Mouse (Mus musculus): ENCODE results near the gene Appl2. TPM values are rescaled to one million over a fixed set of nuclear protein-coding genes. Genes with fewer than 3 reads are reported as not detected.
A peak's percentile ranks its signal among the peaks of the same experiment; 100 is the strongest.
"Not testable (repeated sequence)": the region's sequence is repeated elsewhere in the genome, so short reads cannot be mapped to it uniquely, and the experiment has no call there.

Gene Appl2
- polyA plus RNA-seq, 1 experiment from 2014 or later, result 40.2 TPM

DNA sequence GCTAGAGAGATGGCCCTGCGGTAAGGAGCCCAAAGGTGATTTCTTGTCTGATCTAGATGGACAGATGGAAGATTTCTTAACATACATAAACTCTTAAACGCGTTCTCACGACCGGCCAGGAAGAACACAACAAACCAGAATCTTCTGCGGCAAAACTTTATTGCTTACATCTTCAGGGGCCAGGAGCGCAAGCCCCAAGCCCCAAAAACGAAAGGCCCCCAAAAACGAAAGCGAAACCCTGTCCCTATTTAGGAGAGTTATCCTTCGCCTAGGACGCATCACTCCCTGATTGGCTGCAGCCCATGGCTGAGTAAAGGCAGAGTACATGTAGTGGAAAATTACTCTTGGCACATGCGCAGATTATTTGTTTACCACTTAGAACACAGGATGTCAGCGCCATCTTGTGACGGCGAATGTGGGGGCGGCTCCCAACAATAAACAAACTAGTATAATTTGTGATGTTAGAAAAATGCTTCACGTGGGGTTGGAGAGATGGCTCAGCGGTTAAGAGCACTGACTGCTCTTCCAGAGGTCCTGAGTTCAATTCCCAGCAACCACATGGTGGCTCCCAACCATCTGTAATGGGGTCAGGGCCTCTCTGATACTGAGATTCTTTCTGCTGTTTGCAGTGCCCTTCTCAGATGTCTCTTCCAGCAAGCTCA, 3.8 kb upstream of the Appl2 start:
- not testable (repeated sequence) for H3K27ac ChIP-seq (ENCODE audit: low read depth, low read length); H3K4me2 ChIP-seq (replicated peaks; ENCODE audit: low read depth, low read length); H3K4me1 ChIP-seq (ENCODE audit: control insufficient read depth, insufficient read depth, low read length); H3K4me3 ChIP-seq (ENCODE audit: low read length); H3K9me3 ChIP-seq (ENCODE audit: control insufficient read depth, low read length); H3K36me3 ChIP-seq (ENCODE audit: control insufficient read depth, insufficient read depth, low read length); H3K27me3 ChIP-seq (ENCODE audit: control insufficient read depth, insufficient read depth, low read length); ATAC-seq (ENCODE audit: low FRiP score, low TSS enrichment); H3K9ac ChIP-seq (ENCODE audit: low read depth, low read length)
- 89% methylated on average over 19 of the region's 19 CpGs for WGBS

DNA sequence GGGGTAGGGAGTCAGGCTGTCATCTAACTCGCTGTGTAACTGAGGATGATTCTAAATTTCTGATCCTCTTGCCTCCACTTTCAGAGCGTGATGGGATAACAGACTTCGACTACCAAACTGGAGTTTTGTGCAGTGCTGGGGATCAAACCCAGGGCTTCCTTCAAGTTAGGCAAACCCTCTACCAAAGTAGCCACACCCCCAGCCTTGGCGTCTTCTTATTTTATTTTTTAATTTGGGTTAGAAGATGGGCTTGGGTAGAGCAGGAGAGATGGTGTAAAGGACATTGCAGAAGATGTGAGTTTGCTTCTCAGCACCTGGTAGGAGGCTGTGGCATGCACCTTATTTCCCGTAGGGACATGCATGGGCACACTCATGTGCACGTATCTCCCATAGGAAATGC, 499 bp upstream of the Appl2 start:
- H3K4me3 ChIP-seq (ENCODE audit: low read length), result peak overlapping the region; percentile 77
- H3K4me2 ChIP-seq (replicated peaks; ENCODE audit: low read depth, low read length), result peak overlapping the region; percentile 60
- H3K27ac ChIP-seq (ENCODE audit: low read depth, low read length), result 0 out of 2 replicates have a peak overlapping the region, but pooled peaks have one; percentile 30
- H3K9me3 ChIP-seq (ENCODE audit: control insufficient read depth, low read length), result no peaks in the 10 kb centered on the region
- no peaks in the 10 kb centered on the region for H3K36me3 ChIP-seq (ENCODE audit: control insufficient read depth, insufficient read depth, low read length)
- no peaks in the 10 kb centered on the region for H3K27me3 ChIP-seq (ENCODE audit: control insufficient read depth, insufficient read depth, low read length)
- ATAC-seq (ENCODE audit: low FRiP score, low TSS enrichment), result peak; percentile 11; the same call in 1 of the 2 replicates
- peaks cover 14% of the 10 kb centered on the region; the same call in 1 of the 2 replicates for H3K4me1 ChIP-seq (ENCODE audit: control insufficient read depth, insufficient read depth, low read length)
- WGBS, result 27% methylated on average over 6 of the region's 6 CpGs
- H3K9ac ChIP-seq (ENCODE audit: low read depth, low read length), result peak overlapping the region; percentile 78; the same call in 1 of the 2 replicates

DNA sequence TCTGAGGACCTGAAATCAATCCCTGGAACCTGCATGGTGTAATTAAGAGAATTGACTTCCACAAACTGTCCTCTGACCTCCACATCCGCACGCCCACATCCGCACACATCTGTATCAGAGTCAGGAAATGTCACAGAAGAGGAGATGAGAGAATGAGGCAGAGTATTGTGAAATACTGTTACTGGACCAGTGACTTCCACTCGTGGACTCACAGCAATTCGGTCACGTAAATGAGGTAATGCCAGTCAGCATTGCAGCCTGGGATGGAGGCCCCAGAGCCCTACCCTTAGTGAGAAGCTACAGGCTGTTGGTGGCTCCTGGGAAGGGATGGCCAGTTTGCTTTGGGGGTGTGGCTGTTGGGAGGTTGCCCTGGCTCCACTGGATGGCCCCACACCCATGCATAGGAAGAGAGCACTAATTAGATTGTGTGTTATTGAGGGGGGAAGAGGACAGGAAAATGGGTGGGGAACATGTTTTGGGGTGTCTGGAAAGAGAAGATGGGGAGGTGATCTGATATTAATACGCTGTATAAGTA, 2.1 kb downstream of the Appl2 start:
- 65% methylated on average over 7 of the region's 7 CpGs for WGBS
- H3K36me3 ChIP-seq (ENCODE audit: control insufficient read depth, insufficient read depth, low read length), result no peaks in the 10 kb centered on the region
- H3K4me3 ChIP-seq (ENCODE audit: low read length), result no peak overlapping the region
- H3K27ac ChIP-seq (ENCODE audit: low read depth, low read length), result no peak overlapping the region
- H3K4me2 ChIP-seq (replicated peaks; ENCODE audit: low read depth, low read length), result no peak overlapping the region
- ATAC-seq (ENCODE audit: low FRiP score, low TSS enrichment), result no peak
- no peaks in the 10 kb centered on the region for H3K27me3 ChIP-seq (ENCODE audit: control insufficient read depth, insufficient read depth, low read length)
- no peak overlapping the region for H3K9ac ChIP-seq (ENCODE audit: low read depth, low read length)
- peaks cover 14% of the 10 kb centered on the region; the same call in 1 of the 2 replicates for H3K4me1 ChIP-seq (ENCODE audit: control insufficient read depth, insufficient read depth, low read length)
- no peaks in the 10 kb centered on the region for H3K9me3 ChIP-seq (ENCODE audit: control insufficient read depth, low read length)

DNA sequence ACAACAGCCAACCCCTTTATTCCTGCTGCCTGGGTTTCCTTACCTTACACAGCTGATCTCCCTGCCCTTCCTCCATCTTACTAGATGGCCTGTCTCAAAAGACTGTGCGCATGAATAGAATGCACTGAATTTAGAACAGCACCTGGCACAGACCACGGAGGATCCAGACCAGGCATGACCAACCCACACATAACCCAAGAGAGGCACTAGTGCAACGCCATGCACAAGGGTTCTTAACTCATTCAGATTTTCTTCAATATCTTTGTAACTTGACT, 2.9 kb downstream of the Appl2 start:
- Histone ChIP-seq H3K9ac (ENCODE audit: low read depth, low read length) (no peak overlapping the region), H3K36me3 (ENCODE audit: control insufficient read depth, insufficient read depth, low read length) (no peaks in the 10 kb centered on the region), H3K4me2 (replicated peaks; ENCODE audit: low read depth, low read length) (no peak overlapping the region), H3K27me3 (ENCODE audit: control insufficient read depth, insufficient read depth, low read length) (no peaks in the 10 kb centered on the region), H3K4me3 (ENCODE audit: low read length) (no peak overlapping the region), H3K27ac (ENCODE audit: low read depth, low read length) (no peak overlapping the region), H3K4me1 (ENCODE audit: control insufficient read depth, insufficient read depth, low read length) (peaks cover 14% of the 10 kb centered on the region; the same call in 1 of the 2 replicates), H3K9me3 (ENCODE audit: control insufficient read depth, low read length) (no peaks in the 10 kb centered on the region)
- 96% methylated on average over 3 of the region's 3 CpGs for WGBS
- ATAC-seq (ENCODE audit: low FRiP score, low TSS enrichment), result no peak

DNA sequence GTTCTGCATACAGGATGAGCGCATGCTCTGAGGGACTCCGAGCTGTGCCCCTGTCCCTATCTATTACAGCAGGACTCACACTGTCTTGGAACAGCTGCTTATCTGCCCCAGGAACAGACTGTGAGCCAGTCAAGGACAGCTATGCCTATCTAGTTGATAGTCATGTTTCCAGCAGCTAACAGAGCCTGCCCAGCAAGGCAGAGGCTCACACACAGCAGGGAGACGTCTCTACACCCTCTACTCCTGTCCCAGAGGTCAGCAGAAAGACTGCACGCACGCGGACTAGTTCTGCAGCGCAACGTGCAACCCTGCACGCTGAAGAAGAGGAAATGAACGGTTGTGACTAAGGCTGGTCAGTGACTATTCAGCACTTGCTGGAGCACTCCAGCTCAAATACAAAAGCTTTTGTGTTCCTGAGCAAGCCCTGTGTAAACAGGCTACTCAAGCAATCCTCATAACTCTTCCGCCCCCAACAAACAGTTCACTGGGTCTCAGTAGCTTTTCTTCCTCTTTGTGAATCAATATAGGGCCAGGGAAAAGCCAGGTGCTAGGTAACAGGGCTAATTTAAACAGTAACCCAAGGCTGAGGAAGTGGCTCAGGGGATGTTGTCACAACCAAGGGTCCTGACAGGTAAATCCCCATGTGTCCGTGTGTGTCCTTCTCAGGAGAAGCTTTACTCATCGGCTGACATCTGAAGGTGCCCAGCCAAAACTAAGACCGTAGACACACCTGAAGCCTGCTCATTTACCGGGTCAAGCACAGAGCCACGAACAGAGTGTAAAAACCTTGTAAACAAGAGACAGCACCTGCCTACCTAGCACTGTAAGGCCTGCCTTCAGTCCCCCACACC, 3.4 kb downstream of the Appl2 start:
- no peak overlapping the region for H3K4me2 ChIP-seq (replicated peaks; ENCODE audit: low read depth, low read length)
- WGBS, result 66% methylated on average over 16 of the region's 16 CpGs
- H3K9ac ChIP-seq (ENCODE audit: low read depth, low read length), result no peak overlapping the region
- H3K9me3 ChIP-seq (ENCODE audit: control insufficient read depth, low read length), result no peaks in the 10 kb centered on the region
- ATAC-seq (ENCODE audit: low FRiP score, low TSS enrichment), result no peak
- H3K27me3 ChIP-seq (ENCODE audit: control insufficient read depth, insufficient read depth, low read length), result no peaks in the 10 kb centered on the region
- H3K4me1 ChIP-seq (ENCODE audit: control insufficient read depth, insufficient read depth, low read length), result peaks cover 14% of the 10 kb centered on the region; the same call in 1 of the 2 replicates
- H3K4me3 ChIP-seq (ENCODE audit: low read length), result no peak overlapping the region
- no peak overlapping the region for H3K27ac ChIP-seq (ENCODE audit: low read depth, low read length)
- no peaks in the 10 kb centered on the region for H3K36me3 ChIP-seq (ENCODE audit: control insufficient read depth, insufficient read depth, low read length)

DNA sequence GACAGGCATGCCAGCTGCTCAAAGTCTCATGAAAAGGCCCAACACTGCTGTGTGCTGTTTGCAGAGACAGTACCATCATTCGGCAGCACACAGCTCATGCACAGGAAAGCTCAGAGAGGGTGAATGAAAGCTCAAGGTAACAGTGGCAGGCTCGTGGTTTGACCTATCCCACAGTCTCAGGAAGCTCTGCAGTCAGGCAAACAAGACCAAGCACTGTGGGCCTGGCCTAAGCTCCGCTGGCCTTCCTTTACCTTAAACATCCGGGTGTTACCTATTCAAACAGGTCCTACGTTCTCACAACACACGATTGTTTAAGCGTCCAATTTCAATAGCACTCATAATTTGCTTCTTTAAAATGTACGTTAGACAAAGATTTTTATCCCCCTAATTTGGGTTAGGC, 4.4 kb downstream of the Appl2 start:
- WGBS, result 84% methylated on average over 8 of the region's 8 CpGs
- no peaks in the 10 kb centered on the region for H3K27me3 ChIP-seq (ENCODE audit: control insufficient read depth, insufficient read depth, low read length)
- no peak overlapping the region for H3K4me2 ChIP-seq (replicated peaks; ENCODE audit: low read depth, low read length)
- H3K9ac ChIP-seq (ENCODE audit: low read depth, low read length), result no peak overlapping the region
- no peak overlapping the region for H3K4me3 ChIP-seq (ENCODE audit: low read length)
- H3K27ac ChIP-seq (ENCODE audit: low read depth, low read length), result no peak overlapping the region
- peaks cover 14% of the 10 kb centered on the region; the same call in 1 of the 2 replicates for H3K4me1 ChIP-seq (ENCODE audit: control insufficient read depth, insufficient read depth, low read length)
- no peaks in the 10 kb centered on the region for H3K9me3 ChIP-seq (ENCODE audit: control insufficient read depth, low read length)
- H3K36me3 ChIP-seq (ENCODE audit: control insufficient read depth, insufficient read depth, low read length), result no peaks in the 10 kb centered on the region
- ATAC-seq (ENCODE audit: low FRiP score, low TSS enrichment), result no peak

DNA sequence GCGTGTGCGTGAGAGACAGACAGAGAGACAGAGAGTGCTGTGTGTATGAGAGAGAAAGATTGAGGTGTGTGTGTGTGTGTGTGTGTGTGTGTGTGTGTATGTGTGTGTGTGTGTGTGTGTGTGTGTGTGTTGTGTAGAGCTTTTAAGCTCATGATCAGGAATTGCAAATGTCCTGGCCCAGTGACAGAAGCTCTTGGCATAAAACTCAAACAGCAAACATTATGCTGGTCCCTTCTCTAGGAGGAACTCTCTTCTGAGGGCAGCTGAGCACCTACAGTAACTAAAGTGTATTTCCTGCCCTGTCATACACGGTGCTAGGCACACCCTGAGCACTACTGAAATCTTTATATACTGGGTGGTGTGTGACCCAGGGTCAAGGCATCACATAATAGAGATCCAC, 6.9 kb downstream of the Appl2 start:
- no peaks in the 10 kb centered on the region for H3K9me3 ChIP-seq (ENCODE audit: control insufficient read depth, low read length)
- H3K4me3 ChIP-seq (ENCODE audit: low read length), result no peak overlapping the region
- H3K27me3 ChIP-seq (ENCODE audit: control insufficient read depth, insufficient read depth, low read length), result no peaks in the 10 kb centered on the region
- H3K4me2 ChIP-seq (replicated peaks; ENCODE audit: low read depth, low read length), result no peak overlapping the region
- WGBS, result 88% methylated on average over 3 of the region's 3 CpGs
- no peak overlapping the region for H3K27ac ChIP-seq (ENCODE audit: low read depth, low read length)
- ATAC-seq (ENCODE audit: low FRiP score, low TSS enrichment), result no peak
- H3K9ac ChIP-seq (ENCODE audit: low read depth, low read length), result no peak overlapping the region
- H3K36me3 ChIP-seq (ENCODE audit: control insufficient read depth, insufficient read depth, low read length), result no peaks in the 10 kb centered on the region; the same call in 1 of the 2 replicates
- 0 out of 2 replicates have a peak, but pooled peaks cover 3% of the 10 kb centered on the region for H3K4me1 ChIP-seq (ENCODE audit: control insufficient read depth, insufficient read depth, low read length)

DNA sequence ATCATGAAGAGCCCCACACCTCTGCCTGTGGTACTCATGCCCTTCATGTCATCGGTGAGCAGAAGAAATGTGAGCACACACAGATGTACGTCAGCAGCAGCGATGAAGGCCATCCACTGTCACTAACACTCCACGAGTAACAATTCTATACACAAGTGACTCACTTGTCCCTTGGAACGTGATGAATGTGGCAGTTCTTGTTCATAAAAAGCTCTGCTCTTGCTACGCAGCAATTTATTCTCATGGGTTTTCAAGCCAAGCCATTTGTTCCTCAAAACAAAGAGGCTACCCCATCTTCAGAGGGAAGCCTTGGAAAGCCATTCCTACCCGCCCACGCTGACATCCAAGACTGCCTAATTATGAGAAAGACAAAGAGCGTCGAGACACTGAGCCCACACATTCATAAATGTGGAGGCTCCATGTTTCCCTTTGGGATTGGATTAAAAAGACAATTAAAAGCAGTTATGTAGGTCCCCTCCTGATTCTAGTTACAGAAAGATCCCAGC, 8.6 kb downstream of the Appl2 start:
- Histone ChIP-seq H3K27ac (ENCODE audit: low read depth, low read length) (no peak overlapping the region), H3K4me1 (ENCODE audit: control insufficient read depth, insufficient read depth, low read length) (peaks cover 4% of the 10 kb centered on the region; the same call in 1 of the 2 replicates), H3K36me3 (ENCODE audit: control insufficient read depth, insufficient read depth, low read length) (no peaks in the 10 kb centered on the region; the same call in 1 of the 2 replicates), H3K9ac (ENCODE audit: low read depth, low read length) (no peak overlapping the region), H3K9me3 (ENCODE audit: control insufficient read depth, low read length) (no peaks in the 10 kb centered on the region), H3K4me3 (ENCODE audit: low read length) (no peak overlapping the region), H3K4me2 (replicated peaks; ENCODE audit: low read depth, low read length) (no peak overlapping the region), H3K27me3 (ENCODE audit: control insufficient read depth, insufficient read depth, low read length) (no peaks in the 10 kb centered on the region)
- no peak for ATAC-seq (ENCODE audit: low FRiP score, low TSS enrichment)
- 85% methylated on average over 10 of the region's 10 CpGs for WGBS

DNA sequence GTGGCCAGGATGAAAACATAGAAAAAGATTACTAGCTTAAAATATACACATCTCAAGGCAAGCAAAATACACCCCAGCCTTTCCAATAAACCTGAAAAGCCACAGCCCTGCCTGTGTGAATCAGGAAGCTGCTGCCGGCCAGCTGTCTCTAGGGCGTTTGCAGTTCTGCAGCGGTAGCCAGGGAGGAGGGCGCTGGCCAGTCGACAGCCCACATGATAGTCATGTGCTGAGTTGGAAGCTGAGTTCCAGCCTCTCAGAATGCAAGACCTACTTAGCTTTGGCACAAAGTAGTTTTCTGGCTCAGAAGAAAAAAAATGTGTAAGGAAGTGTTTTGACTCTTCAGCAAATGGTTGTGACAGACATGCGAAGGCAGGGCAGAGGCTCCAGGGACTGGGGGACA, 11.2 kb downstream of the Appl2 start:
- WGBS, result 36% methylated on average over 6 of the region's 6 CpGs
- ATAC-seq (ENCODE audit: low FRiP score, low TSS enrichment), result no peak
- Histone ChIP-seq H3K27ac (ENCODE audit: low read depth, low read length) (no peak overlapping the region), H3K4me1 (ENCODE audit: control insufficient read depth, insufficient read depth, low read length) (peaks cover 12% of the 10 kb centered on the region), H3K4me2 (replicated peaks; ENCODE audit: low read depth, low read length) (no peak overlapping the region), H3K27me3 (ENCODE audit: control insufficient read depth, insufficient read depth, low read length) (no peaks in the 10 kb centered on the region), H3K36me3 (ENCODE audit: control insufficient read depth, insufficient read depth, low read length) (no peaks in the 10 kb centered on the region; the same call in 1 of the 2 replicates), H3K4me3 (ENCODE audit: low read length) (no peak overlapping the region), H3K9me3 (ENCODE audit: control insufficient read depth, low read length) (no peaks in the 10 kb centered on the region), H3K9ac (ENCODE audit: low read depth, low read length) (no peak overlapping the region)
